Mouse (Mus musculus) right cerebral cortex, postnatal 36 days (tissue): ENCODE measurements around the gene Mea1.

Source experiments
- DNase-seq, 2 experiments: peaks; one replicate each; pipeline ENCODE4 v3.0.0; 2022; ENCODE audit warnings: low spot score in 2 of 2, mixed read lengths in 1 of 2

Mea1 gene

DNA sequence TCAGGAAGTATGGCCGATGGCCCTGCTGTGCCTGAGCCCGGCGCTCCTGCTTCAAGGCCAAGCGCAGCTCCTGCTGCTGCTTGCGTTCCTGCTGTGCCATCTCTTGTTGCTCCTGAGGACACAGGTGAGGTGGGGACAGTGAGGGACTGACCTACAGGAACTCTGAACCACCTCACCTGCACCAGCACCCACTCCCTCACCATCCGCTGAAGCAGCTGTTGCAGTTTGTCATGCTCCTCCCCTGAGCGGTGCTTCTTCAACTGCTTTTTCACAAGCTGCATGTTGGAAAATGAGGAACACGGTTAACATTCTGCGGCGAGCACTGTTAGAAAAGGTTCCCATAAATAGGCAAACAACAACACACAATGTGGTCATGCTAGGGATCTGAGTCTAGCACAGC, 8.7 kb upstream of the Mea1 start:
- no peak for DNase-seq

DNA sequence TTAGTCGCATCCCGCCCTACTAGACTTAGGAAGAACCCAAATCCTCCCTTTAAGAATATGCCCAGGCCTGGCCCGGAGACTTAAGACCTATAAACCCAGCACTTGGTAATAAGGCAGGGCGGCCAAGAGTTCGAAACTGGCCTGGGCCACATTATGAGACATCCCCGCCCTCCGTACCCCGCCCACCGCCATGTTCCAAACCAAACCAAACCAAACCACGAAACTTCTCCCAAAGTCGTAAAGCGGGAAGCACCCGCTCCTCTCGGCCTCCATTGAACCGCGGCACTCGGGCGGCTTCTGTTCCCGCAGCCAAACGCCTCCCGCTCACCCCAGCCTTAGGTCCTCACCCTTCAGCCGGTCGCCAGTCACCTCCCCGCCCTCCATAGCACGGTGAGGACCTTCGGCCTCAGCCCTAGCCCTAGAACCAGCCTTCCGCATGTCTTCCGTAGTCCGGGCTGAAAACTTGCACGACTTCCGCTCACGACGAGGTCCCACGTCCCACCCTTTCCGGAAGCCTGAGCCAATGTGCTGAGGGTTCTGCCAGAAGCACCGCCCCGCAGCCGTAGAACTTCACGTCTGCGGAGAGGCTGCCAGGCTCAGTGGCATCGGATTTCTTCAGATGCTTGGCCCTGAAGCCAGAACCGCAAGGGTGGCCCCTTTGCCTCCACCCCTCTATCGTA, 4.6 kb upstream of the Mea1 start, which contains the start of gene Rrp36:
Gene Rrp36, minus strand, starts transcription at position 503 of the 680 bp plus-strand sequence.
- peak; percentile 81 to 89 for DNase-seq

DNA sequence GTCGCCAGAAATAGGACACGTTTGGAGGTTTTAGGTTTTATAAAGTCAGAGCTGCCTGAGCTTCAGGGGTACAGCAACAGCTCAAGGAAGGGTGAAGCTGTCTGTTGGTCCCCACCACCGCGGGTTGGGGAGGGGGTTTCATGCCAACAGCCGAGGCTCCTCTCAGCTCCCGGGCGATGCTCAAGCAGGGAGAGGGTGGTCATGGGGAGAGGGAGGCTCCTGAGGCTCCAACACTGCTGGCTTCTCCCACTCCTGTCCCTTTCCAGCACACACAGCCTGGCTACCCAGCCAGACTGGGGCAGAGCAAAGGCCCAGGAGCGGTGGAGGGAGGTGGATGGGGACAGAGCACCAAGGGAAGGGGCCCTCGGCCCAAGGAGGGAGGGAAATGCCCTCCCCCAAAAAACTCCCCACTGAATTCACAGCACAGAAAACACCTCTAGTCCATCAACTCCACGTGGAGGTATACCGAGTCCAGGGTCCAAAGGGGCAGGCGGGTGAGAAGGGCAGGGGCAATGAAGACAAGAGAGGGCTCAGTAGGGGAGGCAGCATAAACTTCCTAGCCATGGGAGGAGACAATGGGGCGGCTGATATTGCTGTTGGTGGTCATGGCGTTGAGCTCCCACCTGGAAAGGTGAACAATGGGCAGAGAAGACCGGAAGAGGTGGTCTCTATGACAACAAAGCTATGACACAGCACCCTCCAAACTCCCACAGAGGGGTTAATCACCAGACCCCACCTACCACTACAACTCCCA, 3.9 kb upstream of the Mea1 start:
- no peak for DNase-seq

DNA sequence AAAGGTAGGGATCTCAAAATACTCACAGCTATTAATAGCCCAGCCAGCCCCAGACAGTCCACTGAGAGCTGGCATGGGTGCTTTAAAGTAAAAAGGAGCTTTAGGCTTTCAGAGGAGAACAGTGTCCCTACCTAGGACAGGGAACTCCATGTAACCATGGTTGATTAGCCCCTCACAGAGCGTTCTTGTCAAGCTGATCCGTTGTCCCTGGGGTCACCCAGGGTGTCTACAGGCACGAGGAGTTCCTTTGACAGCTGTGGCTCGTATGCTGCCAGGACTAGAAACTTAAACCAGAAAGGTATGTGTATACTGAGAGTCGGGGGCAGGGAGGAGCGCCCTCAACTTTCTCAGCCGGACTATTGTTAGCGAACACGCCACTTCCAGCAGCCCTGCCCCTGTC, 318 bp downstream of the Mea1 start:
- DNase-seq, result no peak

DNA sequence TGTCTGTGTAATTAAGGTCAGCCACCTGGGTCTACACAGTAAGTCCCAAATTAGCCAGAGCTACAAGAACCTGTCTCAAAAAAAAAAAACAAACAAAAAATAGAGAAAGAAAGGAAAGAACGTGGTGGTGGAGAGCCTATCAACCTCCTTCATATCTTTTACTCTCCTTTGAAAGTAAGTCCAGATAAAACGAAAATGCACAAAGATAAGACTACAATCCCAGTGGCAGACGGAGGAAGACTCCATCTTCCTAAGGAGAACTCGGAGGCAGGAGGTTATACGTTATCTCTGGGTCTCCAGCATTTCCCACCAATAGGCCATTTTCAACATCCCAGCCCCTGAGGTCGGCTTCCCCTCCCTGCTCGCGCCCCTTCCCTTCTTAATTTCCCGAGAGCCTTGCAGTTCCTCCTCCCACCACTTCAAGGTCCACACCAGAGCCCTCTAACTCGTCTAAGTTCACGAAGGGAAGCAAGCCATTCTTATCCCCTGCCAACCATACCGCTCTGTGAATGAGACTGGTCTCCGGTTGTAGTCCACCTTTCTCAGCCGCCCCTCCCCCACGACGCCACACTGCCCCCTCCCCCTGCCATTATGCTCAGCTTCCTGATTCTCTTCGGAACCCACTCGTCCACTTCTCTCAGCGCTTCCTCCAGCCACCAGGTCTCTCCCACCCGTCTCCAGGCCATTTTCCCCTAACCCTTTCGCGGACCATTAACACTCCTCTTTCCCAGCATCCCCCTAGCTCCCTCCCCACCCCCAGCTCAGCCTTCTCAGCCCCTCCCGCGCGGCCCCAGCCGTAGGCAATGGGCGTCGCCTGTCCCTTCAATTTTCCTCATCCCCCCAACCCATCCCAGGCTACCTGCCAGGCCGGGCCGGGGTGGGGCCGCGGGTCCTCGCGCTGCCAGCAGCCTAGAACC, 1.5 kb downstream of the Mea1 start:
- no peak for DNase-seq

DNA sequence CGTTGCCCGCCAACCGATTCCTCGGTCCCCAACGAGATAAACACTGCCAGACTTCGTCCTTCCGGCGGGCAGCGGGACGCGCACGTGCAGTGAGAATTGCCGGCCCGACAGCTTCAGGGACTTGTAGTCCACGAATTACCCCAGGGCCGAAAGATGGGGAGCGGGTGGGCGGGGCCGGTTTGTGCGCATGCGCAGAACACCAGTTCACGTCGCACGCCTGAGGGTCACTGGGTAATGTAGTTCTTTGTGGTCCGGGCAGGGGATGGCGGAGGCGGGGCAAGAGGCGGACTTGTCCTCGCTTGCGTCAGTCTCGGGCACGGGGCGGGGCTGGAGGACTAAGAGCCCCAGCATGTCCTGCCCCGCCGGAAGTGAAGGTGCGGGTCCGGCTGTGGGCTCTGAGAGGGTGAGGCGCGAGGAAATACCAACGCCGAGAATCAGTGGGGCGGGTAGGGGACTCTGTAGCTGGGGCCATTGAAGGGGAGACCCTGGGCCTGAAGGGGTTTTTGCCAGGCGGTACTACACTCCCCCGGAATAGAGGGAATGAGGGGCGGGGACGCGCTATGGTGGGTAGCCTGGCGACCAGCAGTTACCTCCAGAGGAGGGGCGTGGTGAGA, 2.3 kb downstream of the Mea1 start, which contains the start of gene Klhdc3:
Gene Klhdc3, minus strand, starts transcription at position 155 of the 614 bp plus-strand sequence.
- DNase-seq, result peak; percentile 97

DNA sequence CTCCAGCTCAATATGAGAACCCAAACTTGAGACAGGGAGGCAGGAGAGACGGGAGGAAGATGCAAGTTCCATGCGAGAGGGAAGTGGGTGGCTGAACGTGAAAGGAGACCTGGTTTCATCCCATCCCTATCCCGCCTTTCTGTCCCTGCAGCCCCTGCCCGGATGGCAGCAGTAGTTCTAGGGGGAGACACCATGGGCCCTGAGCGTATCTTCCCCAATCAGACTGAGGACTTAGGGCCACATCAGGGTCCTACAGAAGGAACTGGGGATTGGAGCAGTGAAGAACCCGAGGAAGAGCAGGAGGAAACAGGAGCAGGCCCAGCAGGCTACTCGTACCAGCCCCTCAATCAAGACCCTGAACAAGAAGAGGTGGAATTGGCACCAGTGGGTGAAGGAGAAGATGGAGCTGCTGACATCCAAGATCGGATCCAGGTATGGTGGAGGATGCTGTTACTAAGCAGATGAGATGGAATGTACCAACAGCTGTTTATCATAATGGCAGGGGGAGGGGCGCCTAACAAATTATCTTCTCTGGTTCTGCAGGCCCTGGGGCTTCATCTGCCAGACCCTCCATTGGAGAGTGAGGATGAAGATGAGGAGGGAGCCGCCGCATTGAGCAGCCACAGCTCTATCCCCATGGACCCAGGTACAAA, 3.0 kb downstream of the Mea1 start:
- no peak for DNase-seq

DNA sequence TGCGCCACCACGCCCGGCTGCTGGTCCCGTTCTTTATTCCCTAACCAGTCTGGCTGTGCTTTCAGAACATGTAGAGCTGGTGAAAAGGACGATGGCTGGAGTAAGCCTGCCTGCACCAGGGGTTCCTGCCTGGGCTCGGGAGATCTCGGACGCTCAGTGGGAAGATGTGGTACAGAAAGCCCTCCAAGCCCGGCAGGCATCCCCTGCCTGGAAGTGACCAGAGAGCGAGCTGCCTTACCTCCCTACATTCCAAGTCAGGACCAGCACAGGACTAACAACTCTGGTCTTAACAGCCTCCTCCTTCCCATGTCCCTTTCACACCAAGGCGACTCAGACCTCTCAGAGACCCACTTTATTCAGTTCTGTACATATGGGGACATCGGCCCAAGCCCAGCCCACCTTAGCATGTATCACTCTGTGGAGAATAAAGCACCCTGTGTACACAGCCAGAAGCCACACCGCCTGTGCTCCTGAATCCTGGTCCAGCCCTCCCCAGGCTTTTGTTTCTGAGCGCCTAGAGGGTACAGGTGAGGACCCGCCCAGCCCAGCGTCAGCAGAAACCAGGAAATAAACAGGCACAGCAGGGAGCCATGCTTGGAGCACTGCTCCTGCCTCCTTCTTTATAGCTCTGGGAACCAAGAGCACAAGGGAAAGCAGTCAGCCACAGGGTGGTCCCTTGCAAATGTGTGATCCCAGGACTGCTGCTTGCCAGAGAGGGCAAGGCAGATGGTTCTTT, 4.2 kb downstream of the Mea1 start:
- no peak for DNase-seq

DNA sequence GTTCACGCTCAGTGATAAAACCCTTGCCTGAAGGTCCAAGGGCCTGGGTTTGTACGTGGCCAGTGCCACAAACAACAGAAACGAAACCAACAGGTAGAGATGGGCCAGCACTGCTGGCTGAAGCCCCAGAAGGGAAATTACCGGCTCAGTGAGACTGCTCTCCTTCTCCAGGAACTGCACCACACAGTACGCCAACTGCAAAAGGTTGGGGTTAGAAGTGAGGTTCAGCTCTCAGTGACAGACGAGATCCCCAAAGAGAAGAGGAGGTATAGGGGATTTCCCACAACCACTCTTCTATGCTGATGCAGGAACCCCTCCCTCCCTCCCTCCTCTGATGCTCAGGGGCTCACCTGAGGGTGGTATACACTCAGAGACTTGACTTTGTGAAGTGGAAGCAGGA, 7.3 kb downstream of the Mea1 start:
- no peak for DNase-seq

DNA sequence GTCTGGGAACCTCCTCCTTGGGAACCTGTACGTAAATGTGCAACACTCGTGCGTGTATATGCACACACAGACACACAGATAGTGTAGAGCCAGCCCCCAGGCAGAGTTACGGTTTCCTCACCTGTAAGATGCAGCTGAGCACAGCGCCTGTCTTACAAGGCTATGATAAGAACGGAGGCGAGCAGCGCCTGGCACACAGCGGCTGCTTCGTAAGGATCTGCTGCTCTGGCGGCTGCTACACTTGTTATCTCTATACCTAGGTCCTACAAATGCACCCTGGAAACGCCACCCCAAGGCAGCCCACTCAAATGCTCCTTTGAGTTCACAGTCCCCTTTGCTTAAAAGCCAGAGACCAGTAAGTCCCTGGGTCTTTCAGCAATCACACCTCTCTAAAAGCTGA, 12.1 kb downstream of the Mea1 start:
- DNase-seq, result no peak

DNA sequence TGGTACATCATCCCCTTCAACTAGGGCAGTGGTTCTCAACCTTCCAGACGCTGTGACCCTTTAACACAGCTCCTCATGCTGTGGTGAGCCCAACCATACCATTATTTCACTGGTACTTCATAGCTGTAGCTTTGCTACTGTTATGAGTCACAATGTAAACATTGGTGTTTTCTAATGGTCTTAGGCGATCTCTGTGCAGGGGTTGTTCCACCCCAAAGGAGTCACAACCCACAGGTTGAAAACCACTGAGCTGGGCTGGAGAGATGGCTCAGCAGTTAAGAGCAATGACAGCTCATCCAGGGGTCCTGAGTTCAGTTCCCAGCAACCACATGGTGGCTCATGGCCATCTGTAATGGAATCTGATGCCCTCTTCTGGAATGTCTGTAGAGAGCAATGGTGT, 12.8 kb downstream of the Mea1 start:
- DNase-seq, result no peak

DNA sequence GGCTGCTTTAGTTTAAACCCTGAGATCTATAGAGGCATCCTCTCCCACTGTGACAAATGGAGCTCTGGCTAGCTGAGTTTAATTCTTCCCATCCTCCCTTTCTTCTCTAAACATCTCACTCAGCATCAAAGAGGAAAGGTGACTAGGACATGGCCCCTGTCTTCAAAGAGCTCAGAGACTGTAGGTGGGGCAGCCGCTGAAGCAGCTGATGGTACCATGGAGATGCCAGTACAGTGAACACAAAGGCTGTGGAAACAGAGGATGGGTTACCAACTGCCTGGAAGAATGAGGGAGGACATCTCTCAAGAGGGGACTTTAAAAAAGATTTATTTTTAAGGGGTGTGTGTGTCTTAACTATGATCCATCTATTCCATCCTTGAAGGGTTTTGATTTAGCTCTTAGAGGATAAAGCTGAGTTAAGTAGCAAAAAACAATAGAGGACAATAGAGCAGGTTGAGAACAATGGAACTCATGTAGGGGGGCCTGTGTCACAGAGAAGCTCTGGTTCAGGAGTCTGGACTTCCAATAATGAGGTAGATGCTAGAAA, 16.0 kb downstream of the Mea1 start:
- DNase-seq, result no peak

DNA sequence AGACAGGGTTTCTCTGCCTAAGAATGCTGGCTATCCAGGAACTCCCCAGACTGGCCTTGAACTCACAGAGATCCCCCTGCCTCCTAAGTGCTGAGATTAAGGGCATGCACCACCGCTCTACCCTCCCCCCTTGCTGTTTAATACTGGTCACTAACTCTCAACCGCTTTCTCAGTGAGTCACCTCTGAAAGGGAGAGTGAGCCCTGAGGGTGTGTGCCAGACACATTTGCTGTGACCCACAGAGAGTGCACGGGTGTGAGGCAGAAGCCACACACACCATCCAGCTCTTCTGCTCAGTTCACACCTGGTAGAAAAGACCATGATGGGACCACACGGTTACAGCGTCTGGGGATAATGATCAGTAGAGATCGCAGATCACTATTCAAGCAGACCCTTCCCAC, 19.9 kb downstream of the Mea1 start:
- DNase-seq, result no peak

DNA sequence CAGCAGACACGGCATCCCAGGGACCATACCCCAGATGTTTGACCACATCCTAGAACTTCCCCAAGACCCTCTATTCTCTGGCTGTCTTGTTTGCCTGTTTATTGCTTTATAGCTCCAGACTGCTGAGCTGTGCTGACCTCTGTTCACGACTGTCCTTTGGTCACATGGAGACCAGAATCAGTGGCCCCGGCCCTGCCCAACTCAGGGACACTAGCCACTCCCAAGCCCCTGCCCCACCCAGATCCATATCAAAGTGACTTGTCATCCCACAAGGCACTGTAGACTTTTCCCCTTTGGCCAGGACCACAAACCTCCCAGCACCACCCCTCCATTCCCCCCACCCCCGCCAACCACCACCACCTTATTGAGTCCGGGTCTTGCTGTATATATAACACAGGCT, 20.7 kb downstream of the Mea1 start:
- no peak for DNase-seq

DNA sequence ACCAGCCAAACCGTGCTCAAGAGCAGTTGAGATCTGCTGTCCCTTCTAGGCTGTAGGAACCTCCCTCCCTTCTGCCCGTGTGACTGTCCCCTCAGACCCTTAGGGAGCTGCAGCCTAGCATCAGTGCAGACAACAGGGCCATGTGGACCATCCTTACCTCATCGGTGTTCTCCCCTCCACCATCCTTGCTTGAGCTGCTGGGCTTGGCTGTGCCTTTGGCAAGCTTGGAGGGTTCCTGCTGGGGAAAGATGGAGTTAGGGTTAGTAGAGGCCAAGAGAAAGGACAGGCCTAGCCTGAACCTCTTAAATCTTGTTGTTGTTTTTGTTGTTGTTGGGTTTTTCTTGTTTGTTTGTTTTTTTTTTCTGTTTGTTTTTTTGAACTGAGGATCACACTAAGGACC, 21.3 kb downstream of the Mea1 start:
- no peak for DNase-seq

DNA sequence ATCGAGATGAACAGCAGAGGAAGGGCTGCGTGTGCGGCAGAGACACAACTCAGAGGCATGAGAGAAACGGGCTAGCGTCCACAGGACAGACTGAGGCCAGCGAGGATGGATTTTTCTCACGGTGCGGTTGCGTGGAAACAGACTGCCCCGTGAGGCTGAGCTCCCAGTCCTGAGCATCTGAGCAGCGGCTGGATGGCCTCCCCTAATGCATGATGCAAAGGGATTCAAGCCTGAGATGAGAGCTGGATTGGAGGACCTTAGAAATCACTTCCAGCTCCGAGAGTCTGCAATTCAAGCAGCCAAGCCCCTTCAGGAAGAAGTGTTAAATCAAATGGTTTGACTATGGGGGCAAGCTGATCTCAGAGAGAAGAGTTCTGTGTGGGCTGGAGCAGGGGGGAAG, 22.9 kb downstream of the Mea1 start:
- DNase-seq, result no peak

DNA sequence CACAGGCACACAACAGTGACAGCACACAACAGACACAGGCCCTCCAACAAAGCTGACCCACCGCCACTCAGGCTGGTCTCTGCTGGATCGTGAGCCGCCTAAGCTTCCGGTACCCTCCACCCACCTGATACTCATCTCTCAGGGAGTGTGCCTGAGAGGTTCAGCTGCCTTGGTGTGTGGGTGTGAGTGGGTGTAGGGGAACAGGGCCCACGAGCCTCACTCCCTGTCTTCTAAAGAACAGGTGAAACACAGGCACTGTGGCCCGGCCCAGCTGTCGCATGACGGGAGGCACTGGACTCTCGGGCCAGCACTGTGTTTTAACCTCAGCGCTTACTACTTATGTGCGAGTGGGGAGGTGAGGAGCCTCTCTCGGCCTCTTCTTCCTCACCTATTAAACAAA, 23.5 kb downstream of the Mea1 start:
- no peak for DNase-seq

DNA sequence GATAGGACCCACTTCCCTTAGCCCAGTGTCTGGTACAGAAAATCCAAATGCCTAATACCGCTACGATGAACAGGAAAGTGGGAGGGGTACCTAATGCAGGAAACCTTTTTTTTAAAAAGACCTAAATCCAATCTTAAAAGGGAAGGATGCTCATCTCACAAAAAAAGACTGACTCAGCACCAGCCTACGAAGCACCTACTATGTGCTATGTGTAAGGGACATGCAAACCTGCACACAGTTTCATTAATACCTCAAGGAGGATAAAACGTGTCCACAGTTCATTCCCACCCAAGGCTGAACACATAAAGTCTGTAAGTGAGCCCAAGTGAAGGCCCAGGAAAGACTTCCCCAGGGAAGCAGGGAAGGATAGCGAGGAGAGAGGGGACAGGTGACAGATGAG, 23.9 kb downstream of the Mea1 start:
- DNase-seq, result no peak

DNA sequence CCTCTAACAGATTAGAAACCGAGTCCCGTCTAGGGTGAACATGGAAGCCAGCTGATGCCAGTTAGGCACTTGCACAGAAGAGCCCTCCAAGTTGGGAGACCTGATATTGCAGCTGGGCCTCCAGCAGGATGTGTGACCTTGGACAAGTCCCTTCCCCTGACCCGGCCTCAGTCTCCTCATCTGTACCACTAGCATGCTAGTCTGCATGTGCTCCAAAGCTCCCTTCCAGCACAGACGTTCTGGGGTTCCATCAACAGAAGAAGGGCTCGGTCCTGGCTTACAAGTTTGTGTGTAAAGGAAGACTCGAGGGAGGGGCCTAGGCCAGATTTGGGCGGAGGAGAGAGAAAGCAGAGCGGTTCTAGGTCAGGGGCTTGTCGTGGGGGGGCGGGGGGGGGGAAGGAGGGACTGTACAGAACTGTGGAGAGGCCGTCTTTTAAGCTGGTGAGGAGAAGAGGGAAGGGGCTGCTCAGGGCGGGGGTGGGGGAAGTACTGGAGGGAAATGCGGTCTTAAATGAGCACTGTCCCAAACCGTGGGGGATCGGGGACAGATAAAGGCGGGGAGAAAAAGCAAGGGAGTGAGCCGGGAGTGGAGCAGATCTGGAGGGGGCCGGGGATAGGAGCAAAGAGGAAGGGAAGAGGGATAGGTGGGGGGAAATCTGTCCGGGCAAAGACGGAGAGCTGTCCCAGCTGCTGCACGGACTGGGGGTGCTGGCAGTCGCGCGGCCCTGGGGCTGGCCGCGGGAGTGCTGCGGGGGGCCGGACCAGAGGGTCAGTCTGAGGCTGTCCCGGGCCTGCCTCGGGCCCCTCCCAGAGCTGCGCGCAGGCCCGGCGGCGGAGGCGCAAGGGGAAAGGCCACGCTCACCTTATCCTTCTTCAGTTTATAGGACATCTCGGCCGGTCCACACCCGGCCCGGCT, 25.6 kb downstream of the Mea1 start:
- no peak for DNase-seq
